Mouse (Mus musculus): ENCODE data around the gene Cst13. TPM values are rescaled to one million over a fixed set of nuclear protein-coding genes. Genes with fewer than 3 reads are reported as not detected.

Gene Cst13
- polyA plus RNA-seq, 1 experiment: not detected

DNA sequence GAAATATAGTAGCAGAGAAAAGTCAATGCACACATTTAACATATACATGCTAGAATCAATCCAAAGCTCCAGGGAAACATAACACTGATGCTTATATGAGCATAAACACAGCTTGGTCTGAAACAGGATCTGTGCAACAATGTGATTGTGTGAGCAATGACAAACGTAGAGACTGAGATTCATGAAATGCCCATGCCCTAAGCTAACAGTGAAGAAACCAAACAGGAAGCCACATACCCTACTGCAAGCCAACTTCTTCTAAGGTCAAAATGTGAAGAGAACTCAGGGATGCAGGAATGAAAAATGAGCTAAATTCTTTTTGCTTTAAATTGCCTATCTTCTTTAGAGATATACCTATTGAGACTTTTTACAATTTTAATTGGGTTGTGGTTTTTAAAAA, 49.1 kb downstream of the Cst13 start:
- H3K36me3 ChIP-seq (ENCODE audit: control insufficient read depth, insufficient read depth): peaks cover 36% of the 10 kb centered on the region
- no peaks in the 10 kb centered on the region for H3K27me3 ChIP-seq (ENCODE audit: control insufficient read depth, insufficient read depth, insufficient read length)
- H3K79me2 ChIP-seq (ENCODE audit: control insufficient read depth, insufficient read depth): peaks cover 23% of the 10 kb centered on the region
- no peak overlapping the region for H3K4me3 ChIP-seq (ENCODE audit: insufficient read depth, poor library complexity, severe bottlenecking)
- TF ChIP-seq MYOG (IDR thresholded peaks at IDR 0.05; ENCODE audit: control insufficient read depth, extremely low read depth, insufficient read length): no peak
- no peak for TF ChIP-seq FOSL1 (IDR thresholded peaks at IDR 0.05; ENCODE audit: insufficient read depth, low read length, poor library complexity, severe bottlenecking)
- TF ChIP-seq CTCF (IDR thresholded peaks at IDR 0.05; ENCODE audit: control insufficient read depth, insufficient read depth, insufficient read length): no peak
- no peak for TF ChIP-seq CEBPB (IDR thresholded peaks at IDR 0.05; ENCODE audit: low read depth)
- no peak for TF ChIP-seq MAX (IDR thresholded peaks at IDR 0.05)
- no peak for TF ChIP-seq USF1 (IDR thresholded peaks at IDR 0.05; ENCODE audit: low read depth)
- TF ChIP-seq MYOD1 (IDR thresholded peaks at IDR 0.05; ENCODE audit: control insufficient read depth, insufficient read length, low read depth): no peak
- H3ac ChIP-seq (ENCODE audit: control insufficient read depth, insufficient read length, low read depth): no peak overlapping the region
- peaks cover 19% of the 10 kb centered on the region for H3K79me3 ChIP-seq (ENCODE audit: low read depth)

DNA sequence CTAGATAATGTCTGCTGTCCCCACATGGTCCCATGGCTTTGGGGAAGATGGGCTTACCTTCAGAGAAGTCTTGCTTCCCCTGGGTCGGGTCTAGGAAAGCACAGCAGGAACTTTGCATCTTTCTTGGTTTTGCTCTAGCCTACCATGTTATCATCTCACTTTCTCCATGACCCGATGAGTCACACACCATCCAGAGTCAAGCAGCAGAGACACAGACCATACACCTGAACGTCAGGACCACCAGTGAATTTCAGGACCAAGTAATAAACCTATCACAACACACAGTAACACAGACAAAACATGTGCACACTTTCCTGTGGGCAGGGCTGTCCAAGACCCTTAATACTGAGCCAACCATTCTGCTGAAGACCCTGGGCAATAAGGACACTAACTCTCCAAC, 50.6 kb downstream of the Cst13 start:
- H3K79me2 ChIP-seq (ENCODE audit: control insufficient read depth, insufficient read depth): peaks cover 37% of the 10 kb centered on the region
- peaks cover 36% of the 10 kb centered on the region for H3K36me3 ChIP-seq (ENCODE audit: control insufficient read depth, insufficient read depth)
- H3K27me3 ChIP-seq (ENCODE audit: control insufficient read depth, insufficient read depth, insufficient read length): no peaks in the 10 kb centered on the region
- H3K79me3 ChIP-seq (ENCODE audit: low read depth): peaks cover 30% of the 10 kb centered on the region
- no peak for TF ChIP-seq MYOD1 (IDR thresholded peaks at IDR 0.05; ENCODE audit: control insufficient read depth, insufficient read length, low read depth)
- no peak for TF ChIP-seq MAX (IDR thresholded peaks at IDR 0.05)
- no peak overlapping the region for H3K4me3 ChIP-seq (ENCODE audit: insufficient read depth, poor library complexity, severe bottlenecking)
- H3ac ChIP-seq (ENCODE audit: control insufficient read depth, insufficient read length, low read depth): no peak overlapping the region

DNA sequence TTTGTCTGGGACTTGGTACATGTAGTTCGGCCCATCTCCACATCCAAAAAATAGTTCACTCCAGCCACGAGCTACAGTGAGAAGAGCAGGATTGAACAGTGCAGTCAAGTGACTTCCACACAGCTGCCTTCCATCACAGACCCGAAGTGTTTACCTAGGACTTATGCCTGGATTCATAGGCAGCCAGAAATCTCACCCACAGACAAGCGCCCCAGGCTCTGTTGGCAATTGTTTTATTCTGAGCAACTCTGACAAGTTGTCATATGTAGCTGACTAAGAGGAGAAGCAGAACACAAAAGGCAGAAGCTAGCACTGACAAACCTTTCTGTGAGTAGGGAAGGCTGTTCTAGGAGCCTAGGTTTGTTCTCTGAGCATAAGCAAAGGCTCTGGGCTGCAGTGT, 53.0 kb downstream of the Cst13 start:
- Histone ChIP-seq H3K27me3 (ENCODE audit: control insufficient read depth, insufficient read depth, insufficient read length) (no peaks in the 10 kb centered on the region), H3K79me2 (ENCODE audit: control insufficient read depth, insufficient read depth) (peaks cover 37% of the 10 kb centered on the region), H3K4me3 (ENCODE audit: insufficient read depth, poor library complexity, severe bottlenecking) (no peak overlapping the region), H3K36me3 (ENCODE audit: control insufficient read depth, insufficient read depth) (peaks cover 36% of the 10 kb centered on the region), H3K79me3 (ENCODE audit: low read depth) (peaks cover 30% of the 10 kb centered on the region), H3ac (ENCODE audit: control insufficient read depth, insufficient read length, low read depth) (no peak overlapping the region)
- TF ChIP-seq FOSL1 (IDR thresholded peaks at IDR 0.05; ENCODE audit: insufficient read depth, low read length, poor library complexity, severe bottlenecking): no peak
- no peak for TF ChIP-seq CEBPB (IDR thresholded peaks at IDR 0.05; ENCODE audit: low read depth)
- TF ChIP-seq MYOD1 (IDR thresholded peaks at IDR 0.05; ENCODE audit: control insufficient read depth, insufficient read length, low read depth): no peak
- TF ChIP-seq MYOG (IDR thresholded peaks at IDR 0.05; ENCODE audit: control insufficient read depth, extremely low read depth, insufficient read length): no peak
- no peak for TF ChIP-seq CTCF (IDR thresholded peaks at IDR 0.05; ENCODE audit: control insufficient read depth, insufficient read depth, insufficient read length)
- no peak for TF ChIP-seq USF1 (IDR thresholded peaks at IDR 0.05; ENCODE audit: low read depth)
- TF ChIP-seq MAX (IDR thresholded peaks at IDR 0.05): no peak

DNA sequence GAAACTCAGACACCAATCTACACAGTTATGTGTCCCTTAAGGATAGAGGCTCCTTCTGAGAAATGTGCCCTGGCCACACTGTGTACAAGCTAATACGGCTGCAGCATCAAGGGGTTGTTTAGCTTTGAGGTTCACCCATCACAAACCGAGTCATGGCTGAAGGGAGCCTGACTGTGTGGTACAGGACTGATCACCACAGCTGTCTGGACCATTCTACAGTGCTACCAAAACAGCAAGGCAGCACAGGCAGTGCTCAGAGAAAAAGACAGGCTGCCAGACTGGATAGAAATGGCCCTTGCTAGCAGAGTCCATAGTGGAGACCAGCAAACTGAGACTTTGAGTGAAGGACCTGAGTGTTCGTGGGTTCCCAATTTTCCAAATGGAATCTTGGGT, 54.3 kb downstream of the Cst13 start:
- no peak for TF ChIP-seq MYOD1 (IDR thresholded peaks at IDR 0.05; ENCODE audit: control insufficient read depth, insufficient read length, low read depth)
- TF ChIP-seq USF1 (IDR thresholded peaks at IDR 0.05; ENCODE audit: low read depth): no peak
- no peak for TF ChIP-seq MYOG (IDR thresholded peaks at IDR 0.05; ENCODE audit: control insufficient read depth, extremely low read depth, insufficient read length)
- no peak for TF ChIP-seq CTCF (IDR thresholded peaks at IDR 0.05; ENCODE audit: control insufficient read depth, insufficient read depth, insufficient read length)
- no peak for TF ChIP-seq CEBPB (IDR thresholded peaks at IDR 0.05; ENCODE audit: low read depth)
- no peak for TF ChIP-seq MAX (IDR thresholded peaks at IDR 0.05)
- no peak for TF ChIP-seq FOSL1 (IDR thresholded peaks at IDR 0.05; ENCODE audit: insufficient read depth, low read length, poor library complexity, severe bottlenecking)
- H3K79me3 ChIP-seq (ENCODE audit: low read depth): peaks cover 30% of the 10 kb centered on the region
- H3K27me3 ChIP-seq (ENCODE audit: control insufficient read depth, insufficient read depth, insufficient read length): no peaks in the 10 kb centered on the region
- H3K79me2 ChIP-seq (ENCODE audit: control insufficient read depth, insufficient read depth): peaks cover 37% of the 10 kb centered on the region
- H3ac ChIP-seq (ENCODE audit: control insufficient read depth, insufficient read length, low read depth): peak overlapping the region; percentile 56
- H3K4me3 ChIP-seq (ENCODE audit: insufficient read depth, poor library complexity, severe bottlenecking): peak overlapping the region; percentile 95
- peaks cover 36% of the 10 kb centered on the region for H3K36me3 ChIP-seq (ENCODE audit: control insufficient read depth, insufficient read depth)

DNA sequence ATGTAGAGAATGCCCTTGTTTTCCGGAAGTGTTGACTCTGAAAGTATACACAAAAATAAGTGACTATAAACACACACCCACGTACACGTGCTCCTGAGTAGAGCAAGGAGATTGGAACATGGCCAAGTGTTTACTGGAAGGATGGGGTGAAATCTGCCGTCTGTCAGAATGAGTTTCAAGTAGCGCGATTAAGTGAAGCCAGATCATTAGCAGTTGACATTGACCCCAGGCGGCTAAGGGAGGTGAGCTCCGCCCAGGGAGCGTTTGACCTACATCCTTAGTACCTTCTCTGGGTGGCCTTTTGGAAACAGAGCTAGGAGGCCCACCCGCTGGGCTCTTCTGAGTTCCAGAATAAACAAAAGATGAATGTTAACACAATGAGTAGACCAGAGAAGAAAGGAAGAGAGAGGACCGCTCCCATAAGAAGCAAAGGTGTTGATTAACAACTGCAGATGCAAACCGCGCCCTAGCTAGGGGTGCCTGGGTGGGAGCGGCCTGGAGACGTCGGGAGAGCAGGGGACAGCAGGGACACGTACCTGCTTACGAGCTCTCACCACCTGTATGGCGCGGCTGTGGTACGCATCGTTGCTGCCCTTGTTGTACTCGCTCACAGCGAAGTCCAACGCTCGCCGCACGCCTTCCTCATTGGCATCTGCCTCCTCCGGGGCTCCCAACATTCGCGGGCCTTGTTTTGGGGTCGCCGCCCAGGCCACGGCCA, 54.9 kb downstream of the Cst13 start:
- peak overlapping the region; percentile 89 for H3ac ChIP-seq (ENCODE audit: control insufficient read depth, insufficient read length, low read depth)
- H3K27me3 ChIP-seq (ENCODE audit: control insufficient read depth, insufficient read depth, insufficient read length): no peaks in the 10 kb centered on the region
- H3K4me3 ChIP-seq (ENCODE audit: insufficient read depth, poor library complexity, severe bottlenecking): peak overlapping the region; percentile 95
- TF ChIP-seq CTCF (IDR thresholded peaks at IDR 0.05; ENCODE audit: control insufficient read depth, insufficient read depth, insufficient read length) (no peak), MYOD1 (IDR thresholded peaks at IDR 0.05; ENCODE audit: control insufficient read depth, insufficient read length, low read depth) (no peak), USF1 (IDR thresholded peaks at IDR 0.05; ENCODE audit: low read depth) (no peak), FOSL1 (IDR thresholded peaks at IDR 0.05; ENCODE audit: insufficient read depth, low read length, poor library complexity, severe bottlenecking) (no peak), CEBPB (IDR thresholded peaks at IDR 0.05; ENCODE audit: low read depth) (no peak), MAX (IDR thresholded peaks at IDR 0.05) (peak; percentile 51), MYOG (IDR thresholded peaks at IDR 0.05; ENCODE audit: control insufficient read depth, extremely low read depth, insufficient read length) (no peak)
- peaks cover 32% of the 10 kb centered on the region for H3K36me3 ChIP-seq (ENCODE audit: control insufficient read depth, insufficient read depth)
- H3K79me3 ChIP-seq (ENCODE audit: low read depth): peaks cover 30% of the 10 kb centered on the region
- peaks cover 37% of the 10 kb centered on the region for H3K79me2 ChIP-seq (ENCODE audit: control insufficient read depth, insufficient read depth)
